Mouse (Mus musculus) megakaryocyte, embryonic 14.5 days (primary cell): Measurements from ENCODE around the gene Mybpc3. TPM values are rescaled to one million over a fixed set of nuclear protein-coding genes. Genes with fewer than 3 reads are reported as not detected.

Source experiments
- H3K27me3 ChIP-seq: replicated peaks from 2 replicates; pipeline ENCODE3; 2012; ENCODE audit warnings: inconsistent platforms
- H3K36me3 ChIP-seq: replicated peaks from 2 replicates; pipeline ENCODE3; 2012; ENCODE audit warnings: low read length, inconsistent platforms, mixed read lengths
- H3K4me1 ChIP-seq: 2 replicates; pipeline ENCODE4 v1.6.1; 2012; ENCODE audit warnings: inconsistent platforms
- H3K4me3 ChIP-seq: replicated peaks from 2 replicates; pipeline ENCODE3; 2012; ENCODE audit warnings: moderate library complexity, mild to moderate bottlenecking, inconsistent platforms
- H3K9me3 ChIP-seq: 2 replicates; pipeline ENCODE4 v1.6.1; 2012; ENCODE audit warnings: inconsistent platforms
- FLI1 ChIP-seq: IDR thresholded peaks from 2 replicates; pipeline ENCODE4 v1.6.1; 2012; ENCODE audit warnings: low read length, inconsistent platforms, mixed read lengths
- GATA1 ChIP-seq: IDR thresholded peaks from 3 replicates; pipeline ENCODE4 v1.6.1; 2012; ENCODE audit warnings: mixed read lengths, low read length, inconsistent platforms, borderline replicate concordance
- polyA plus RNA-seq: library from polyadenylated mRNA; stranded (reverse); fragments of >175 nt; gene quantifications from 2 replicates; pipeline ENCODE4 v1.2.3, GENCODE M21; 2012; ENCODE audit warnings: low replicate concordance; ENCODE audit not compliant: insufficient read depth

The Mybpc3 gene
- polyA plus RNA-seq, 1 experiment = 0.20 TPM

- Histone ChIP-seq H3K4me3 (peak overlapping the region; percentile 97), H3K36me3 (peaks cover 48% of the 10 kb centered on the region), H3K9me3 (no peaks in the 10 kb centered on the region), H3K27me3 (no peaks in the 10 kb centered on the region), H3K4me1 (peaks cover 69% of the 10 kb centered on the region)
- no peak for TF ChIP-seq FLI1
- no peak for TF ChIP-seq GATA1
Measured at GRCm38 (mm10) chr2:91182405-91183147, 64.6 kb downstream of the Mybpc3 start.

- peaks cover 67% of the 10 kb centered on the region for H3K4me1 ChIP-seq
- no peaks in the 10 kb centered on the region for H3K9me3 ChIP-seq
- no peaks in the 10 kb centered on the region for H3K27me3 ChIP-seq
- peaks cover 42% of the 10 kb centered on the region for H3K36me3 ChIP-seq
- TF ChIP-seq GATA1 (no peak), FLI1 (no peak)
- peak overlapping the region; percentile 97 for H3K4me3 ChIP-seq
Measured at GRCm38 (mm10) chr2:91183148-91183513, 65.2 kb downstream of the Mybpc3 start.

- Histone ChIP-seq H3K36me3 (peaks cover 35% of the 10 kb centered on the region), H3K4me3 (peak within 1 kb of the TSS; percentile 97), H3K4me1 (peaks cover 69% of the 10 kb centered on the region), H3K27me3 (no peaks in the 10 kb centered on the region), H3K9me3 (no peaks in the 10 kb centered on the region)
- TF ChIP-seq FLI1 (no peak; the same call in 1 of the 2 replicates), GATA1 (no peak)
Measured at GRCm38 (mm10) chr2:91183711-91184405, 65.9 kb downstream of the Mybpc3 start, which contains the start of gene Madd. Madd (minus strand) TSS chr2:91183837.

Other genes starting within 250 kb of the Mybpc3 start
- 0.18 TPM in 1 of 2 replicates, not detected in the other for gene C1qtnf4, start 232.3 kb upstream of the Mybpc3 start, polyA plus RNA-seq
- 2.4 and 5.0 TPM in 2 replicates for gene Kbtbd4, start 213.4 kb upstream of the Mybpc3 start, polyA plus RNA-seq
- gene Ndufs3, start 213.3 kb upstream of the Mybpc3 start, polyA plus RNA-seq = 16.0 and 56.8 TPM in 2 replicates
- gene Celf1, start 177.8 kb upstream of the Mybpc3 start, polyA plus RNA-seq = 8.0 and 10.4 TPM in 2 replicates
- 6.0 and 10.3 TPM in 2 replicates for gene Rapsn, start 82.5 kb upstream of the Mybpc3 start, polyA plus RNA-seq
- gene Psmc3, start 64.1 kb upstream of the Mybpc3 start, polyA plus RNA-seq = 29.3 and 127 TPM in 2 replicates
- gene Slc39a13, start 47.7 kb upstream of the Mybpc3 start, polyA plus RNA-seq = 28.0 and 30.3 TPM in 2 replicates
- 24.1 and 123 TPM in 2 replicates for gene Spi1, start 35.8 kb upstream of the Mybpc3 start, polyA plus RNA-seq
- 8.8 and 14.6 TPM in 2 replicates for gene Madd, start 65.7 kb downstream of the Mybpc3 start, polyA plus RNA-seq
- 7.4 TPM in 1 of 2 replicates, not detected in the other for gene Nr1h3, start 84.7 kb downstream of the Mybpc3 start, polyA plus RNA-seq
- 5.2 and 6.5 TPM in 2 replicates for gene Acp2, start 84.7 kb downstream of the Mybpc3 start, polyA plus RNA-seq
- gene Ddb2, start 118.8 kb downstream of the Mybpc3 start, polyA plus RNA-seq = 0.57 TPM in 1 of 2 replicates, not detected in the other
- gene Pacsin3, start 137.8 kb downstream of the Mybpc3 start, polyA plus RNA-seq = 0.47 TPM in 1 of 2 replicates, not detected in the other
- gene Arfgap2, start 146.8 kb downstream of the Mybpc3 start, polyA plus RNA-seq = 19.6 and 28.6 TPM in 2 replicates